Mouse (Mus musculus) macrophage (primary cell): Measurements from ENCODE around the gene 1700018B08Rik. TPM values are rescaled to one million over a fixed set of nuclear protein-coding genes. Genes with fewer than 3 reads are reported as not detected.

Experiments used
- H3K27ac ChIP-seq: fragments of 350-480 bp; formaldehyde crosslinking; 2 replicates; pipeline ENCODE4 v1.9.0; 2021
- H3K36me3 ChIP-seq: fragments of 350-480 bp; formaldehyde crosslinking; 2 replicates; pipeline ENCODE4 v1.9.0; 2021; ENCODE audit errors: inconsistent target
- H3K4me3 ChIP-seq: fragments of 350-480 bp; formaldehyde crosslinking; 2 replicates; pipeline ENCODE4 v1.9.0; 2021; ENCODE audit errors: inconsistent target
- H3K79me2 ChIP-seq: fragments of 350-480 bp; formaldehyde crosslinking; 2 replicates; pipeline ENCODE4 v1.9.0; 2021; ENCODE audit errors: inconsistent target
- WGBS: methylation state at CpG from one replicate; pipeline ENCODE4 v1.1.7; 2026; ENCODE audit warnings: inconsistent platforms; ENCODE audit not compliant: missing documents; 5-methylcytosine and 5-hydroxymethylcytosine counted together
- polyA plus RNA-seq: library from polyadenylated mRNA; stranded (reverse); fragments of 250-400 nt; gene quantifications from 3 replicates; pipeline ENCODE4 v1.2.4, GENCODE M21; 2018; ENCODE audit warnings: inconsistent platforms
- total RNA-seq, 78 experiments: library from RNA; depleted of rRNA; stranded (reverse); fragments of 250-400 nt; gene quantifications; 1 replicate in 9 of 78; 2 replicates in 24 of 78; 3 replicates in 43 of 78; 4 replicates in 2 of 78; pipeline ENCODE4 v1.2.4; 2018; ENCODE audit warnings: inconsistent platforms in 56 of 78

The 1700018B08Rik gene
- total RNA-seq (2018; cell fraction: chromatin; rRNA removed): not detected
- total RNA-seq (2018; cell fraction: cytosol; rRNA removed): not detected
- not detected for total RNA-seq (2018; cell fraction: nucleus; rRNA removed)
- not detected in 3 replicates for polyA plus RNA-seq

DNA sequence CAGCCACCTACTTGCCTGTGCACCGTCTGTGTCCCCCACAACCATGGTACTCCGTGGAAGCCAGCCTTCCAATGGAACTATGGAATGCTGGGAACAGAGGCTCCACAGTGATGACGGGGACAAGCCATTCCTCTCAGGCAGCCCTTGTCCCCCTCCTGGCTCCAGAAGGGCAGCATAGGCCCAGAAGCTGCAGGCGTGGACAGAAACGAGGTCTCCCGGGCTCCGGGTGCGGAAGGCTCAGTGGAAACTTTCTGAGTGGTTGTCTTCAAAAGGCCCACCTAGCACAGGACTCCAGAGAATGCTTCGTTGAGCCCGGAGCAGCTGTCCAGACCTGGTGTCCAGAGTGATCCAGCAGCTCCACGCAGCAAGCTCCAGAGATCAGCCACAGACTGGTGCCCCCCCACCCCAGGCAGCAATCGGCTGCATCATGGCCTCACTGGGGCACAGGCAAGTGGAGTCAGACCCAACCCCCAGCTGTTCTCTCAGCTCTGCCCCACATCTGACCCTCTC lies at the start of gene 1700018B08Rik:
Gene 1700018B08Rik, minus strand, starts transcription at position 45 of the 510 bp plus-strand sequence.
- Histone ChIP-seq H3K36me3 (no peaks in the 10 kb centered on the region), H3K79me2 (no peaks in the 10 kb centered on the region), H3K4me3 (no peak within 1 kb of the TSS), H3K27ac (no peak within 1 kb of the TSS)
- 86% methylated on average over 12 of the region's 12 CpGs for WGBS

DNA sequence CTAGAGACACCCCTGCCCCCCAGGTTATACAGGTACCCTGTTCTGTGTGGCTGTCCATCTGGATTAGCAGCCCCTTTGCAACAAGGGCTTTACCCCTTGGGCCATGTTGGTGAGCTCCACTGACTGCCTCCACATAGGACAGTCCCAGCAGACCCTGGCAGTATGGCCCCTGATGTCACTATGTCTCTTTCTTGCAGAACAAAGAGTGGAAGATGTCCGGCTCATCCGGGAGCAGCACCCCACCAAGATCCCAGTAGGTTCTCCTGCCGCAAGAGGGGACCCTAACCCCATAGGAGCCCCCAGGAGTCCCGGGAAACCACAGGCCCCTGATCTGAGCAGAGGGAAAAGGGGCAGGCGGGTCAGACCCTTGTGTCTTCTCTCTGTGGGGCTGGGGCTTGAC lies 49.2 kb upstream of the 1700018B08Rik start:
- peaks cover 49% of the 10 kb centered on the region for H3K79me2 ChIP-seq
- H3K27ac ChIP-seq: no peak overlapping the region
- peaks cover 44% of the 10 kb centered on the region for H3K36me3 ChIP-seq
- 95% methylated on average over 5 of the region's 5 CpGs for WGBS
- no peak overlapping the region for H3K4me3 ChIP-seq

DNA sequence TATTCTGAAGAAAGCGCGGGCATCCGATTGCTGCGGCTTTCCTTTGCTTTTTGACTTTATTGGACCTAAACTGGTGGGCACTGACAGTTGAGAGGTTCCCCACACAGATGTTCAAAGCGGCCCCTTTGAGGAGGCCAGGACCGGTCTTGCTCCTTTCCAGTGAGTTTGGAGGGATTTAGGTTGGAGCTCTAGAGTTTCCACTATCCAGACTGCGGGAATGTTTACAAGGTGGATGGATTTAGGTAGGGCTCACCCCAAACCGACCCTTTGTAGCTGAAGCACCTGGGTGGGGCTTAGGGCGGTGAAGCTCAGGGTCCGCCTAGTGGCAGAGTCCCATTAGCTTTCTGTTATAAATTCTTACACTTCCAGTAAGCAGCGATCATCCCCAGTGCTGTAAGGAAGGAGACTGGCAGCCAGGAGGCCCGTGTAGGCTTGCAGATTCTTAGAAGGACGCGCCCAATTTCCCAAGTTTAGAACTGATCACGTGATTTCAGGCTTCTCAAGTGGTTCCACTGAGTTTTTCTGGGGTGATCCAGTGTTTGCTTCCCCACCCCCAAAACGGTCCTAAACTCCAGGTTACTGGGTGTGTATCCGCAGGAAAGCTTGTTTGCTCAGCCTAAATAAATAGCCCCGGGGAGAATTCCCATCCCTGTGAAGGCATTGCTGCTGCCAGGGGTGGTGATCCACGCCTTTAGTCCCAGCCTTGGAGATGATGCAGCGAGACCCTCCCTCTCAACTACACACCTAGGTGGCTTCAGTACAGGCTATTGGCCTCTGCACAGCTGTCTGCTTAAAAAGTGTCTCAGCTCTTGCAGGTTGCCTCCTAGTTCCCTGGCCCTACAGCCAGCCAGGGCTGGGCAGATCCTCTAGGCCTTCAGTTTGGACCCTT lies 47.3 kb upstream of the 1700018B08Rik start:
- 20% methylated on average over 20 of the region's 20 CpGs for WGBS
- peak overlapping the region; percentile 94 for H3K4me3 ChIP-seq

DNA sequence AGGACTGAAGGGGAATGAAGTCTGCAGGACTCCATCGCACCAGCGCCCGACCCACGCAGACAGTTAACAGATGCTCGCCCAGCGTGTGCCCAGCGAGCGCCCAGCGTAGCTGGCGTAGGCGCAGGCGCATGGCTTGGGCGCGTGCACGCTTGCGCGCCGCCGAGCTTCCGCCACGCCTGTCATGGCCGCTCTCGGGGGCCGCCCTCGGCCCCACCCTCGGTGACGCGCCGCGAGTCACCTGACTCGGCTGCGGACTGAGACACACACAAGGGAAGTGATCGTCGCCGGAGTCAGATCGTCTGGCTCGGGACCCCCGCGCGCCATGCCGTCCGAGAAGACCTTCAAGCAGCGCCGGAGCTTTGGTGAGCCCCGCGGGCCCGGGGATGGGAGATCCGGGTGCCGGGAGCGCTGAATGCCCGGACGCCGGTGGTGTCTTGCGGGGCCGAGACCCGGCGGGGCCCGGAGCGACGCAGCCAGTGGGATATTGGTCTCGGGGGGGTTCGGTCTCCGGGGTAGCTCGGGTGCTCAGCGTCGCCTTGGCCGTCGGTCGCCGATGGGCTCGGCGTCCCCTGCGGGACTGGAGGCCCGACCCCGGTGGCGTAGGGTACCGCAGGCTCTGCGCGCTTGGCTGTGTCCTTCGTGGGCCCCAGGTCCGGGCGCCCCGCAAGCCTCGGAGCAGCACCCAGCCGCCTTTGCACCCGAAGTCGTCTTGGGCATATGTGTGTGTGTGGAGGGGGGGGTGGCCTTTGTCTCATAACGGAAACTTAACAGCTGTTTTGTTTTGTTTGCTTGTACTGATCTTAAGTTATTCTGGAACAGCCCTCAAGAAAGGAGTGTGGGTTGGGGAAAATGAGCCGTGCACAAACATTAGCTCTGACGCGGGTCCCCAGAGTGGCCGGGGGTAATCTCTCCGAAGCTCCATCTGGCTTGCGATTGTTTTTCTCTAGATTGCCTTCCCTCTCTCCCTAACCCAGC lies 46.4 kb upstream of the 1700018B08Rik start, which contains the start of gene Map1lc3b:
Gene Map1lc3b, plus strand, starts transcription at position 159 of the 975 bp plus-strand sequence.
- peaks cover 49% of the 10 kb centered on the region for H3K79me2 ChIP-seq
- under 1% methylated on average over 93 of the region's 94 CpGs for WGBS
- H3K27ac ChIP-seq: peak within 1 kb of the TSS; percentile 43
- H3K4me3 ChIP-seq: peak within 1 kb of the TSS; percentile 94
- peaks cover 22% of the 10 kb centered on the region for H3K36me3 ChIP-seq

More for the DNA sequence above, 47.3 kb upstream of the 1700018B08Rik start:
- Histone ChIP-seq H3K36me3 (peaks cover 30% of the 10 kb centered on the region), H3K79me2 (peaks cover 49% of the 10 kb centered on the region), H3K27ac (peak overlapping the region; percentile 43)

DNA sequence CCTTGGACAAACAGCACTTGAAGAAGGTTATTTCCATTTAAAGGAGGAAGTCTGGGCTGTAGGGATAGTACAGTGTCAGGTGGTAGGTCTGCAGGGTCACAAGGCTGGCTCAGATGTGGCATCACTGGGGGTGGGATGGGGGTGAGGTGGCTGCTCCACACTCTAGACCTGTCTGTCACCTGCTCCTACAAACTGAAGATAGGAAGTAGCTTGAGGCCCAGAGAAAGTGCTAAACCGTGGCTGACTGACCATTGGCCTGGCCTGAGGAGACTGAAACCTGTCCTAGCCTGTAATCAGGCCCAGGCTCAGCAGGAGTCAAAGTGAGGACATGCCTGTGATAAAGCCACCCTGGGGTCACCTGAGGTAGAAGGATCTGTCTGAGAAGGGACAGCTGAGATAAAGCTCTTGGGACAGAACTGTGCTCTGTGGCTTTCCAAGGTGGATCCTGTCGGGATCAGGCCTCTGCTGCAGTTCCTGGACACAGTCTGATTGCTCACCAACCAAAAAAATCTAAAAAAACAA lies 45.1 kb upstream of the 1700018B08Rik start:
- Histone ChIP-seq H3K27ac (no peak overlapping the region), H3K79me2 (peaks cover 38% of the 10 kb centered on the region), H3K36me3 (peaks cover 11% of the 10 kb centered on the region), H3K4me3 (no peak overlapping the region)
- WGBS: 92% methylated on average over 2 of the region's 2 CpGs

DNA sequence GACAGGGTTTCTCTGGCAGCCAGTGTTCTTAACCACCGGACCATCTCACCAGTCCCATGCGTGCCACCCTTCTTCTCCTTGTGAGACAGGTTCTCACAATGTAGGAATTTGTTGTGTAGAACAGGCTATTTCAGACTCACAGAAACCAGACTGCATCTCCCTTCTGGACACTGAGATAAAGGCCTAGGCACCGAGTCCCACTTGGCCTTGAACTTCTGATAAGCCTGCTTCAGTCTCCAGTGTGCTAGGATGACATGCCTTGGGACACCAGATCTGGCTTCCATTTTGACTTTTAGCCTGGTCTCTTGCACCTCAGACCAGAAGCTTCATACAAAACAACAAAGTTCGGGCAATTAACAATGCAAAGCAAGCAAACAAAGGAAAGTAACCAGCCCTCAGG lies 44.6 kb upstream of the 1700018B08Rik start:
- Histone ChIP-seq H3K36me3 (peaks cover 6% of the 10 kb centered on the region), H3K27ac (no peak overlapping the region), H3K4me3 (no peak overlapping the region), H3K79me2 (peaks cover 33% of the 10 kb centered on the region)
- 100% methylated on average over 4 of the region's 4 CpGs for WGBS

DNA sequence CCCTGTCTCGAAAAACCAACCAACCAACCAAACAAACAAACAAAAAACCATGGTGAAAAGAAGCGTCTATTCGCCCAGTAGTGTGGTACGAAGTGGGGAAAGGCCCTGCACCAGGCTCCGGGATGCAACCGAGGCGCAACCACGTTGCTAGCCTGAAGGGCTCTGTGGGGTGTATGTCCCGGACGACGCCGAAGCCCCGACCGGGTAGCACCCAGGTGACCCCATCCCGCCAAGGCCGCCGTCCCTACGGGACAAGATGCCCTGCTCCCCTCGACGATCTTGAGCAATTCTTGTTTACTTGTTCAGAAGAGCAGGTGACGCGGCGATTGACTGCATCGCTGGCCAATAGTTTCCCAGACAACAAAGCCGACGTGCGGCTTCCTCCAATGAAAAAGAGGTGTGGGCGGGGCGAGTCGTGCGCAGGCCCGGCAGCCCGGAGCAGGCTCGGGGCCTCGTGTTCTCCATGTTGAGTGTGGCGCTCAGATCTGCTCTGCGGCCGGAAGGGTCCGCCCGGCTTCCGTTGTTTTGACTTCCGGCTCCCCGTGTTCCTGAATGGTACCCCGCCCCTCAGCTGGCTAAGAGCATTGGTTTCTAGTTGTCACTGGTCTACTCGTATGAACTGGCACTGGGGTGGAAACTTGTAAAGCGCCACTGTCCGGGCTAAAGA lies 41.2 kb upstream of the 1700018B08Rik start:
- Histone ChIP-seq H3K36me3 (no peaks in the 10 kb centered on the region), H3K4me3 (peak overlapping the region; percentile 41), H3K79me2 (no peaks in the 10 kb centered on the region; the same call in 1 of the 2 replicates), H3K27ac (peak overlapping the region; percentile 34)
- WGBS: 1% methylated on average over 46 of the region's 47 CpGs

DNA sequence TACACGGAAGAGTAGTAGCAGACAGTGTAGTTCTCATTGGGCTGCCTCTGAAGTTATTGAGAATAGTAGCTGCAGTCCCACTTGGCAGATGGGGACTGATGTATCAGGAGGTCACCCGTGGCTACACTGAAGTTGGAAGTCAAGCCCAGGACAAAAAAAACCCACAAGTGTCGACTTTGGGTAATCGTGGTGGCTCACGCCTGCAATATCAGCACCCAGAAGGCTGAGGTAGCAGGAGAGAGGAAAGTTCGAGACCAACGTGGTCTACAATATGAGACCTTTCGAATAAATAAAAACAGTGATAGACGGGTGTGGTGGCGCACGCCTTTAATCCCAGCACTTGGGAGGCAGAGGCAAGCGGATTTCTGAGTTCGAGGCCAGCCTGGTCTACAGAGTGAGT lies 40.6 kb upstream of the 1700018B08Rik start:
- peak overlapping the region; percentile 41 for H3K4me3 ChIP-seq
- H3K27ac ChIP-seq: peak overlapping the region; percentile 31
- no peaks in the 10 kb centered on the region for H3K36me3 ChIP-seq
- WGBS: 28% methylated on average over 11 of the region's 13 CpGs
- no peaks in the 10 kb centered on the region for H3K79me2 ChIP-seq

DNA sequence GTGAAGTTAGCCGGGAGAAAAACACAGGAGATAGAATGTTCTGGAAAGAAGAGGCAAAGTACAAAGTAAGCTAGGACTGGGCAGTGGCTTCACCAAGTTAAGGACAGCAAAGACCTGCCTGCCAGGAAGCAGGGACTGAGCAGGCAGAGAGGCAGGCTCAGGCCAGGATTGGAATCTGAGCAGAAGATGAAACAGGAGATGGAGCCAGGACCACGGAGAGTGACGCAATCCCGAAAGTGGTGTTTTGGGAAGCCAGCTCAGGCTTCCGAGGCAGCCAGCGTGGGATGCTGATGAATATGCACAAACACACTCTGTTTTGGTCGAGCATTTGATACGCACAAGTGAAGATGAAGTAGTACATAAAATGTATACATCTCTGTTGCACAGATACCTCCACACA lies 39.5 kb upstream of the 1700018B08Rik start:
- Histone ChIP-seq H3K27ac (no peak overlapping the region), H3K4me3 (no peak overlapping the region), H3K79me2 (no peaks in the 10 kb centered on the region), H3K36me3 (no peaks in the 10 kb centered on the region)
- 49% methylated on average over 8 of the region's 8 CpGs for WGBS

DNA sequence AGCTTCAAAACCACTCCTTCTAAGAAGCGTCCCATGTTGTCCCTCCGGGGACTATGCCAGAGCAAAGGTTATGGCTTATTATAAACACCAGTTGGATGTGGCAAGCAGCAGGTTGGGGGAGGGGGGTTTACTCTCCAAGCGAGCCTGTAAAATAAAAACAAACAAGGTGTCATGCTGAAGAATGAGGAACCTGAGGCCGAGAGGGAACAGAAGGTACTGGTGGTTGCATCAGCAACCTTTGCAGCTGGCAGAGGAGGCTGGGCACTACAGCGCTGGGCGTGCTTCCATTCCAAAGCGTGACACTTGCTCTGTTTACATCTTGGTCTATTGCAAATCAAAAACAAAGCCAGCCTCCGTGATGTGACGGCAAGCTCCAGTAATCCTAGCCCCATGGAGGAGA lies 36.3 kb upstream of the 1700018B08Rik start:
- Histone ChIP-seq H3K36me3 (no peaks in the 10 kb centered on the region), H3K4me3 (no peak overlapping the region), H3K27ac (no peak overlapping the region), H3K79me2 (peaks cover 23% of the 10 kb centered on the region)
- 32% methylated on average over 9 of the region's 9 CpGs for WGBS

DNA sequence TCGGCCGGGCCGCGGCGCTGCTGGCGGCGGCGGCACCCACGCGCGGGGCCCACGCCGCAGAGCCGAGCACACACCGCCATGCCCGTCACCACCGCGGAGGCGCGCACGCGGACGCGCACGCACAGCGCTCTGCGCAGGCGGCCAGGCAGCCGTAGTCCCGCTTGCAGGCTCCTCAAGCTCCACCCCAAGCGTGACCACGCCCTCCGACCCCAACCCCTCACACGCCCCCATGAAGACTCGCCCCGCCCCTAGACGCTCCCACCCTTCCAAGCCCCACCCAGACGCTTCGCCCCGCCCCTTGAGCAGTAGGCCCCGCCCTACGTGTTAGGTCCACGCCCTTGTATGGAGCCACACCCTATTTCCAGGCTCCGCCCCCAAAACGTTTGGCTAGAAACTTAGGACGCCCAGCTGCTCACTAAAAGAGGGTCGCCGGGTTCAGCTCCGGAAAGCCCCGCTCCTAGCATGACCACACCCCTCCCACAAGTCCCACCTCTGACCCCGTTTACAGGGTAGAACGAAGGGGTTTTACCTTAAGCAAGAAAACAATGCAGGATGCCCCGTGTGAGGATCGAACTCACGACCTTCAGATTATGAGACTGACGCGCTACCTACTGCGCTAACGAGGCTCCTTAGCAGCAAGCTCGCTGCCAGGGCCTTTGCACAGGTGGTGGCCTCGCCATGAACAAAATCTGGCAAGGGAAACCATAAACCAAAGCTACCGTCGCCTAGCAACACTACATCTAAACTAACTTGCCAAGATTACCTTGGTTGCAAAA lies 34.7 kb upstream of the 1700018B08Rik start, which contains the start of gene Fbxo31:
Gene Fbxo31, minus strand, starts transcription at position 131 of the 776 bp plus-strand sequence.
- 3% methylated on average over 56 of the region's 63 CpGs for WGBS
- H3K4me3 ChIP-seq: peak within 1 kb of the TSS; percentile 75
- no peaks in the 10 kb centered on the region for H3K36me3 ChIP-seq
- H3K27ac ChIP-seq: no peak within 1 kb of the TSS
- peaks cover 39% of the 10 kb centered on the region for H3K79me2 ChIP-seq

DNA sequence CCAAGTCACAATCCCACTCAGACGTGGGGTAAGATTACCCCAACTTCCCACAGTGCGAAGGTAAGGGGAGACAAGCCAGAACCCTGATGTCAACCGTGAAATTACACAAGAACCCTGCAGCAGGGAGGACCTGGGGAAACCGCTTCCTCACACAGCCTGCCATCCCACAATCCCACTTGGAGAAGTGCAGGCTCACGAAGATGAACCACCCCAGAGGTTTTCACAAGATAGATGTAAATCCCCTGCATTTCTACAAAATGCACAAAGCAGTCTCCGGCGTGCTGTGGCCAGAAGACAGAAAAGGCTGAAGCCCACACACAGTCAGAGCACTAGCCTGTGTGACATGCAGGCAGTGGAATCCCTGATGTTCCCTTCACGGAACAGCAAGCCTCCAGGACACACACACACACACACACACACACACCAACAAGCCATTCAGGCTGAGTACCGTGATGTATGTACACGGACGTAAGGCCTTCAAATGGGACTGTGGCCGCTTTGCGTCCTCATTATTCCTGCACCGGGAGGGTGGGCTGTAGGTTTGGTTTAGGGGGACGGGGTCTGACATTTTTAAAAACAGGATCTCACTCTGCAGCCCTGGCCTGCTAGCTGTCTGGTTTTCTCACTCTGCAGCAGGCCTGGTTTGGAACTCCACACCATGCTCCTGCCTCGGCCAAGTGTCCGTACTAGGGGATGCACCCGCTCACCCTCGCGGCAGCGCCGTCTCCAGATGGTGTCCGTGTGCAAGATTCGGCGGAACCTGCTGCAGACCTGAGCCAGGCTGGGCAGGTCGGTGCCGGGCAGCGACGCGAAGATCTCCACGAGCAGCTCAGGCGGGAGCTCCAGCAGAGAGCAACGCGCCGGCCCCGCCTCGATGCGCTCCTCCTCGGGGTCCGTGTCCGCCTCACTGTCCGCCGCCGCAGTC lies 33.9 kb upstream of the 1700018B08Rik start:
- Histone ChIP-seq H3K4me3 (peak overlapping the region; percentile 75), H3K79me2 (peaks cover 46% of the 10 kb centered on the region), H3K27ac (no peak overlapping the region), H3K36me3 (no peaks in the 10 kb centered on the region)
- WGBS: 1% methylated on average over 44 of the region's 44 CpGs
